Mouse (Mus musculus) limb, embryonic 13.5 days (tissue): ENCODE measurements at regions not wholly inside any gene's neighbourhood (a gene's known extent, or its start where the extent isn't known, plus 50 kb on each side); places are given as distances from the start of the nearest gene placed in this dataset.

Experiments used
- ATAC-seq: fragments of 200-750 bp; cut with Nextera tagmentation; 2 replicates; pipeline ENCODE4 v1.8.0; 2017; ENCODE audit warnings: low read depth, moderate number of reproducible peaks, moderate TSS enrichment; ENCODE audit not compliant: low FRiP score
- H3K27ac ChIP-seq: fragments of 300-500 bp; sonication (generic); 2 replicates; pipeline ENCODE4 v1.5.1; 2015; ENCODE audit warnings: inconsistent platforms, mild to moderate bottlenecking, moderate library complexity
- H3K27me3 ChIP-seq: fragments of 300-500 bp; sonication (generic); 2 replicates; pipeline ENCODE4 v1.6.1; 2015; ENCODE audit warnings: mild to moderate bottlenecking, inconsistent platforms
- H3K36me3 ChIP-seq: fragments of 300-500 bp; sonication (generic); 2 replicates; pipeline ENCODE4 v1.6.1; 2015; ENCODE audit warnings: inconsistent platforms, mild to moderate bottlenecking, moderate library complexity
- H3K4me1 ChIP-seq: fragments of 300-500 bp; sonication (generic); 2 replicates; pipeline ENCODE4 v1.6.1; 2015; ENCODE audit warnings: inconsistent platforms
- H3K4me2 ChIP-seq: fragments of 300-500 bp; sonication (generic); replicated peaks from 2 replicates; pipeline ENCODE4 v1.6.1; 2015; ENCODE audit warnings: inconsistent platforms, mild to moderate bottlenecking, moderate library complexity
- H3K4me3 ChIP-seq: fragments of 300-500 bp; sonication (generic); 2 replicates; pipeline ENCODE4 v1.5.1; 2015; ENCODE audit warnings: moderate library complexity, mild to moderate bottlenecking, inconsistent platforms
- H3K9ac ChIP-seq: fragments of 300-500 bp; sonication (generic); 2 replicates; pipeline ENCODE4 v1.6.1; 2015; ENCODE audit warnings: mild to moderate bottlenecking, inconsistent platforms
- H3K9me3 ChIP-seq: fragments of 300-500 bp; sonication (generic); 2 replicates; pipeline ENCODE4 v1.6.1; 2016; ENCODE audit warnings: inconsistent platforms
- WGBS: fragments of 180-500 bp; shearing (Covaris S2); methylation state at CpG from one replicate; pipeline ENCODE4 v1.1.7; 2015; 5-methylcytosine and 5-hydroxymethylcytosine counted together

DNA sequence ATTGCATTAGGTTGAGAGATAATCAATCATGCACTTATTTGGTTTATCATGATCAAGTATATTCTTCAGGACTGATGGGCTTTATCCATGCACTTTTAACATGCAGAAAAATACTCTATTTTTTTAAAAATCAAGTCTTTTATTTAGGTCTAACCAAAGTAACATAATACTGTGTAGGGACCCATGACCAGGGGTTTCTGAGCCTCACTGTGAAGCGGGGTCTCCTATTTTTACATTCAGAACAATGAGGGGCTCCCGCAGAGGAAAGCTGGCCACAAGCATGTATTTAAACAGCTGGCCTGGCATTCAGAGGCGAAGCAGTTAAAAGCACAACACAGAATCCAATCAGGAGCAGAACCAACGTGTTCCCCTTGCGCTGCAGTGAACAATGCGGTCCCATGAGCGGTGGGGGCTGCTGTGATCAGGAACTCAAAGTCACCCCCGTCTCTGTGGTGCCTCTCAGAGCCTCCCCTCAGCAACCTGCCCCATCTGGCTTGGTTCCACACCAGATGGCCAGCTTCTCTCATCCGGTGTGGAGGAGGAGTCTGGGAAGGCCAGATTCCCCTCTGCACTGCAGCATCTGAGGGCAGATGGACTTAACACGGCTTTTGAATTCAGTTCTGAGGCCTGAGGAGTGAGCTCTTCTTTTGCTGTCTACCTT lies 63.2 kb upstream of the Ubl3 start:
- peak; percentile 76 for ATAC-seq
- peak overlapping the region; percentile 6; the same call in 1 of the 2 replicates for H3K27ac ChIP-seq
- no peaks in the 10 kb centered on the region for H3K36me3 ChIP-seq
- H3K27me3 ChIP-seq = no peaks in the 10 kb centered on the region
- H3K9ac ChIP-seq = 0 out of 2 replicates have a peak overlapping the region, but pooled peaks have one; percentile 25
- H3K4me2 ChIP-seq = peak overlapping the region; percentile 35; the same call in 1 of the 2 replicates
- peaks cover 8% of the 10 kb centered on the region for H3K9me3 ChIP-seq
- peaks cover 11% of the 10 kb centered on the region for H3K4me1 ChIP-seq
- WGBS = 27% methylated on average over 10 of the region's 10 CpGs
- no peak overlapping the region for H3K4me3 ChIP-seq

- H3K27me3 ChIP-seq = no peaks in the 10 kb centered on the region
- no peak for ATAC-seq
- H3K4me1 ChIP-seq = peaks cover 11% of the 10 kb centered on the region
- H3K9ac ChIP-seq = no peak overlapping the region
- H3K4me2 ChIP-seq = no peak overlapping the region
- peaks cover 8% of the 10 kb centered on the region for H3K9me3 ChIP-seq
- H3K27ac ChIP-seq = no peak overlapping the region
- 94% methylated on average over 14 of the region's 14 CpGs for WGBS
- no peak overlapping the region for H3K4me3 ChIP-seq
- H3K36me3 ChIP-seq = no peaks in the 10 kb centered on the region
These were observed 62.5 kb upstream of the Ubl3 start for GRCm38 (mm10) chr5:148615117-148615516.

DNA sequence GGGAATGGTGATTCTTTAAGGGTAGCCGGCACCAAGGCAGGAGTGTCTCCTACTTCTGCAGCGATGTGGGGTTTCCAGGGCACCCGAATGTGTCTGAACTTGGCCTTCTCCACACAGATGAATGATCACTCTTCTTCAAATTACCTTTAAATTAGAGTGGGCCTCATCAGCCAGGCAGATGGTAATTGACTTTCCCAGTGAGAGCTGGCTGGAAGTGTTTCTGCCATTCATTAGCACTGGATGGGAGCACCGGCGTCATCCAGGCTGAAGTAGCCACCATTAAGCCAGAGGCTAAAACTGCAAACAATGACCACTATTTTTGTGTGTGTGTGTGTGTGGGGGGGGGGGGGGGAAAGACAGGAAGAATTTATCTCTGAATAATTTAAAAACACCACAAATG lies 58.7 kb upstream of the Ubl3 start:
- no peak overlapping the region for H3K4me2 ChIP-seq
- no peak overlapping the region for H3K4me3 ChIP-seq
- no peaks in the 10 kb centered on the region for H3K9me3 ChIP-seq
- H3K4me1 ChIP-seq = peaks cover 29% of the 10 kb centered on the region
- H3K9ac ChIP-seq = no peak overlapping the region
- no peak for ATAC-seq
- no peaks in the 10 kb centered on the region for H3K27me3 ChIP-seq
- no peaks in the 10 kb centered on the region for H3K36me3 ChIP-seq
- WGBS = 38% methylated on average over 5 of the region's 5 CpGs
- no peak overlapping the region for H3K27ac ChIP-seq

- no peak for ATAC-seq
- no peaks in the 10 kb centered on the region for H3K27me3 ChIP-seq
- peaks cover 21% of the 10 kb centered on the region for H3K4me1 ChIP-seq
- no peak overlapping the region for H3K4me3 ChIP-seq
- no peak overlapping the region for H3K27ac ChIP-seq
- H3K36me3 ChIP-seq = no peaks in the 10 kb centered on the region
- 67% methylated on average over 9 of the region's 9 CpGs for WGBS
- H3K9ac ChIP-seq = no peak overlapping the region
- no peaks in the 10 kb centered on the region for H3K9me3 ChIP-seq
- no peak overlapping the region for H3K4me2 ChIP-seq
These were observed 56.9 kb upstream of the Ubl3 start for GRCm38 (mm10) chr5:148609506-148609880.

DNA sequence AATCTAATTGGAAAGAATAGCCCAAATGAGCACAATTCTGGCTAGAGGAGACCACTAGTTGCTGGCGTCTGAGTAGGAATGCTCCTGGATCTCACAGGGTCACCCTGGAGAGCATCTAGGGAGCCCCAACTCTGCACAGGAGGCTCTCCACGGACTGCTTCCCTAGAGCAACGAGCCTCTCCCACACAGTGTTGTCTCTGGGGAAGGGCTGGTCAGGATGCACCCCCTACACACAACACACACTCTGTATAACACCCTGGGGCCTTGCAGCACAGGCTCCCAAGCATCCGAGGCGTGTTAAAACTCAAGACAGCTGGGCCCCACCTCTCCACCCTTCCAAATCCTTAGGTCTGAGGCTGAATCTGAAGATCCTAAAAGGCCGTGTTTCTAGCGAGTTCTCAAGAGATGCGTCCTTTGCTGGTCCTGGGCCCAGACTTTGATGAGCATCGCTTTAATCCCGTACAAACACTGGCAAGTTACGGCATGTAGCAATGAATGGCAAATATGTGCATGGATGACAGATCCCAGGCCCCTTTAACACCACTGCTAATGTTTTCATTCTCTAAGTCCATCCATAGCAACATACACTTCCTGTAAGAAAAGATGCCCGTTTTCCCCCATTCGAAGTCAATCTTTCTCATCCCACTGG lies 56.4 kb upstream of the Ubl3 start:
- WGBS = 73% methylated on average over 13 of the region's 13 CpGs
- H3K27me3 ChIP-seq = no peaks in the 10 kb centered on the region
- H3K4me3 ChIP-seq = no peak overlapping the region
- H3K9me3 ChIP-seq = no peaks in the 10 kb centered on the region
- H3K36me3 ChIP-seq = no peaks in the 10 kb centered on the region
- H3K9ac ChIP-seq = no peak overlapping the region
- H3K4me1 ChIP-seq = peaks cover 21% of the 10 kb centered on the region
- H3K27ac ChIP-seq = no peak overlapping the region
- ATAC-seq = 0 out of 2 replicates have a peak, but pooled peaks have one; percentile 16
- H3K4me2 ChIP-seq = no peak overlapping the region

DNA sequence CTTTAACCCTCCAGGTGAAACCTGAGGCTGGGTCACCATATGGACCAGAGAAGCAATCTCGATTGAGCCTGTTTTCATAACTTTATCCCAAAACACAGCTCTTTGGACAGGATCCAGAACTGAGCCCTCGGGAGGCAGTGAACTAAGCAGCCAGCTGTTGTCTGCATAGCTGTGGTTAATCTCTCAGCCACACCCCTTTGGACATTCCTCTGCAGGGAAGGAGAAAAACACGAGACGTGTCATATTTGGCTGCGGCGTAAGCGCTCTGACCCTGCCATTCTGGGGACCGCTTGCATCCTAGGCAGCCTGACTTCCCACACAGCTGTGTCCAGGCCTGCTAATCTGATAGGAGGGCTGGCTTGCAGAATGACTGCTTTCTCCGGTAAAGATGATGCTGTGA lies 55.6 kb upstream of the Ubl3 start:
- Histone ChIP-seq H3K9ac (0 out of 2 replicates have a peak overlapping the region, but pooled peaks have one; percentile 25), H3K9me3 (no peaks in the 10 kb centered on the region), H3K36me3 (no peaks in the 10 kb centered on the region), H3K4me3 (no peak overlapping the region), H3K4me1 (peaks cover 21% of the 10 kb centered on the region), H3K27ac (peak overlapping the region; percentile 35; the same call in 1 of the 2 replicates), H3K27me3 (no peaks in the 10 kb centered on the region), H3K4me2 (peak overlapping the region; percentile 23; the same call in 1 of the 2 replicates)
- WGBS = 27% methylated on average over 9 of the region's 9 CpGs
- ATAC-seq = peak; percentile 85

DNA sequence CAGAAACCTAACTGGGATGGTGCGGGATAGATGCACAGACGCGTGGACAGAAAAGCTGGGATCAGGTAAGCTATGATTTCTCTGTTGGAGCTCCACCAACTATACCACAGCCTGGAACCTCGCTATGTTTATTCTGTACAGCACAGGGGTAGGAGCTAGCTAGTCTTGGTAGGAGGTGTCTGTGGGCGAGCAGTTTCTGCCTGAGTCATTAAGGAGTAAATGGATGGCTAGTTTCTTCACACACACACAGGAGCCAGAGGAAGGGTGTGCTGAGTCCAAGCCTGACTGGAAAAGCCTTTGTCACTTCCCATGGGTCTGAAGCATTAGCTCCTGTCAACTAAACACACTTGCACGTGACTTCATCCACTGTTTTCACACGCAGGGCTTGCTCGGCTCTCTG lies 53.1 kb upstream of the Ubl3 start:
- Histone ChIP-seq H3K9me3 (no peaks in the 10 kb centered on the region), H3K27me3 (no peaks in the 10 kb centered on the region), H3K4me2 (no peak overlapping the region), H3K27ac (no peak overlapping the region), H3K36me3 (no peaks in the 10 kb centered on the region), H3K9ac (no peak overlapping the region), H3K4me1 (peaks cover 21% of the 10 kb centered on the region), H3K4me3 (no peak overlapping the region)
- 85% methylated on average over 8 of the region's 8 CpGs for WGBS
- no peak for ATAC-seq
